Mouse (Mus musculus) telencephalon, adult 2 months (tissue): ENCODE results near the gene Epha10.

Experiments used
- DNase-seq: peaks from one replicate; pipeline ENCODE4 v3.0.0-alpha.2; 2011; ENCODE audit warnings: low read depth, low spot score

The Epha10 gene

DNA sequence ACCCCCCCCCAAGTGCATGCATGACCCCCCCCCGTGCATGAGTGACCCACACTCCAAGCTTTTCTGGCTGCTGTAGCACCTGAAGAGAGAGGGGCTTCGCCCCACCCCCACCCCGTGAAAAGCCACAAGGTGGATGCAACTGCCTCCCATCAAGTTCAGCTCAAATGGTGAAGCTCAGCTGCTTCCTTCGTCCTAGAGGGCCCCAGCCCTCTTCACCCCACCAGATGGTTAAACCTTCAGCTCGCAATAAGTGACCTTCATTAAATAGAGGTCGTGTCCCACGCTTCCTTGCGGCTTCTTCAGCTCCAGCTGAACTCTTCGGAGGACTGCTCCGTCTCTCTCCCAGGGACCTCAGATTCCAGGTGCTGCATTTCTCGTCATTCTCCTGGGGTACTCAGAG is at the start of gene Epha10:
Gene Epha10 (plus strand): TSS at position 301 of the 400 bp plus-strand sequence.
- no peak for DNase-seq

DNA sequence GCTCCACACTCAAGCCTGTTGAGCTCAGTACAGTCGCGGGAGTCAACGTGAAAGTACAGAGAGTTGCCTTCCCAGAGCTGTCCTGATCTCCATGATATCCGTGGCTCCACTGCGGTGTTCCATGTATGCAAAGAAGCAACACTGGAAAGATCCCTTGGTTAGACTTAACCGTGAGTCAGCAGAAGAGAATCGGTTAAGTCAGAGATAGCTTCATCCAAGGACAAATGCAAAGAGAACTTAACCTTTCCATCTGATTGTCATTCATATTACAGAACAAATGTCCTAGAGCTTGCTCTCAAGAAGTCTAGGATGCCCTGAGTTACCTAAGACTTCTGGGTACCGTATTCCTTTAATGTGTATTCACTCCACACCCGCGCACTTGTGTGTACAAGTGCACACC is 47.9 kb upstream of the Epha10 start:
- DNase-seq = no peak

DNA sequence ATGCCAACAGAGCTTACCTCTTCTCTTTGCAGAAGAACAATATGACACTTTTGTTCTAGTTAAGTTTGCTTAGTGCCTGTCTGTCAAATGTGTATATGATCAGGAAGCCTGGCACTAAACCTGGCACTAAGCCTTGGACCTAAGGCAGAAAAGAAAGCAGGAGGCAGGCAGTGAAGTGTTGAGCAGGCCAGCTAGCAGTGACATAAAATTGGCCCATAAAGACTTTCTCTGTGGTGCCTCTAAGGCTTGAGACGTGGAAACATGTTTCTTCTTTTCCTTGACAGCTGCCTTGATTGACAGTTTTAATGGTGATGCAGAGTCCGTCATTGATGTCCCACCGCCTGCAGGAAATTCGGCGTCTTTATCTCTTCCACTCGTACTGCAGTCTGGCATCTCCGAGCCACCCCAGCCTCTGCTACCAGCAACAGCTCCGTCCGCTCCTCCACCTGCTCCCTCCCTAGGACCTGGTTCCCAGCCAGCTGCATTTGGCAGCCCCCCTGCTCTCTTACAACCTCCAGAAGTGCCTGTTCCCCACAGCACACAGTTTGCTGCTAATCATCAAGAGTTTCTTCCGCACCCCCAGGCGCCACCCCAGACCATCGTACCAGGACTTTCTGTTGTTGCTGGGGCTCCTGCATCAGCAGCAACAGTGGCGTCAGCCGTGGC is 42.5 kb upstream of the Epha10 start:
- DNase-seq = no peak

DNA sequence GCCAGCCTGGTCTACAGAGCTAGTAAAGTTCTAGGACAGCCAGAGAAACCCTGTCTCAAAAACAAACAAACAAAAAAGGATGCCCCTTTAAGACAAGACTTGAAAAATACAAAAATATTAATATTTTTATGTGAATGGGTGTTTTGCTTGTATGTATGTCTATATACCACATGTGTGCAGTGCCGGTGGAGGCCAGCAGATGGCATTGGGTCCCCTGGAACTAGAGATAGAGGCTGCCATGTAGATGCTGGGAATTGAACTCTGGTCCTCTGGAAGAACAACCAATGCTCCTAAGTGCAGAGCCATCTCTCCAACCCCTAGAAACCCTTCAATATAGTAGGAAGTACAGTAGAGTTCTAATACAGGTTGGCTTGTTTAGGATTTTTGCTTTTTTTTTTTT is 39.7 kb upstream of the Epha10 start:
- no peak for DNase-seq

DNA sequence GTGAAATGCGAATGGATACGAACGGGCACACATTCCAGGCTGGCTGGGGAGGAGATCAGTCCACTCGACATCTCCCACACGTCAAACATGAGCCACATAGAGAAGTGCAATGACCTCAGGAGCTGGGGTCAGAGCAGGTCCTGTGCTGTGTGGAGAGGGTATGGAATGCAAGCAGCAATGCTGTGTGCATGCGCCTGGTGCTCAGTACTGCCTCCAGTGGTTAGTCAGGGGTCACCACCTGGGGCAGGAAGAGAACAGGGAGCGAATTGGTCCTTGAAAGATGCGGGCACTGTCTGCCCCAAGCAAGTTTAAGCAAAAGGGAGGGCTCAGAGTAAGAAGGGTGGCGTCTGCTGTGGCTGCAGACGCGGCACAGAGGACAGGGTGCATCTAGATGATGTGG is 37.2 kb upstream of the Epha10 start:
- DNase-seq = no peak

DNA sequence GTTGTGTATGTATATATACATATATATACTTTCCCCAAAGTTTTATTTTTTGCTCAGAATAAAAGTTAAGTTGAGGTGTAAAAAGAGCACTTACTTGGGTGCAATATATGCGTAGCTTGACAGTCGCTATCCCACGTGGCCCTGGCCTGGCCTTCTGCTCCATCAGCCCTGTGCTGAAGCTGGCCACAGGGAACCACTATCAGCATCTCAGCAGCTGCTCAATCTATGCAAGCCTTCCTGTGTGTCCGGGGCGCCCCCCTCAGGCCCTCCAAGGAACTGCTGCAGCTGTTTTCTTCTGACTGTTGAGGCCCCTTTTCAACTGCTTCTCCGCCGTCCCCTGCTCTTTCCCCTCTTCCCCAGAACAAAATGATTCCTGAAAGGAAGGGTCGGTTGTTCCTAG is 33.1 kb upstream of the Epha10 start:
- DNase-seq = no peak

DNA sequence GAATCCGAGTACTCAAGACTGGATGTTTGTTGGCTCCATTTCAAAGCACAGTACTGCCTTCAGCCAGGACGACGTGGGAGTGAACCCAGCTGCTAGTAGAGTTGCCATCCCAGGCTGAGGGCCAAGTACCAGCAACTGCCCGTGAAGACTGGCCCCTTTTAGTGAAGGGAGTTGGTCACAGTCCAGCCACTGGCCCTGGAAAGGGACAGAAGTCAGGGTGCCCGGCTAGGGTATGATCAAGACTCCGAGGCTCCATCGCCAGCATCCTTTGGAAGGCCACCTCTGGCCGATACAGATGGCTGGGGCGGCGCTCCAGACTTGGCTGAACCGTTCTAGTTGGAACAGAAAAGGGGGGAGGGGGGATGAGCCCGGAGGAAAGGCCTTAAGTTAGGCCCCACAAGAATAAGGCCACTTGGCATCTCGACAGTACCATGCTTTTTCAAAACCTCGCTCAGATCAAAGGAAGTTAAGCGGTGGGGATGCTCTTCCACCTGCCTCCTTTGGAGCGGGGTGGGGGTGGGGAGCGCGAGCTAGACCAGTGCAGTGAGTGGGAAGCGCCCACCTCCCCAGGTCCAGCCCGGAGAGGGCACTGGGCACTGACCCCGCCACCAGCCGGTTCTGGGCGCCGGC is 31.0 kb upstream of the Epha10 start:
- peak; percentile 79 for DNase-seq

DNA sequence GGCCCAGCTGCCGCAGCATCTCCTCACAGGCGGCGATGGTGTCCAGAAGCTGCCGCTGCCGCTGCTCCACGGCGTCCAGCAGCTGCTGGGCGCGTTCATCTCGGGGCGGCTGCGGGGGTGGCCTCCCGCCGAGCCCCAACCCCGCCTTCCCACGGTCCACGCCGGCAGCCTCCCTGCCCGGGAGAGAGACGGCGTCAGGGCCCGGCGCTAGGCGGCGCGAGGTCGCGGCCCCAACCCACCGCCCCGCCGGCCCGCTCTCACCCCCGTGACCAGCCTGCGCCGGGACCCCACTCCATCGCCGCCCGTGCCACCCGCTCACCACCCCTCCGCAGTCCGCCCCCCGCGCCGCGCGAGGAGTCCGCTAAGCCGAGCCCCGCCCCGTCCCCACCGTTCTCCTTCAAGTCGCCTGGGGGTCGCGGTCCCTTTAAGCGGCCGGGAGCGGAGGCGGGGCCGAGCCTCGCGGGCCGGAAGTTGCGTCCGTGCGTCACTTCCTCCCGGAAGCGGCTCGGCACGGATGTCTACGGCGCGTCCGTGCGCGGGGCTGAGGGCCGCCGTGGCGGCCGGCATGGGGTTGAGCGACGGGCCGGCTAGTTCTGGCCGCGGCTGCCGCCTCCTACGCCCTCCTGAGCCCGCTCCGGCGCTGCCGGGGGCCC is 30.3 kb upstream of the Epha10 start, which contains the start of gene Yrdc:
Gene Yrdc (plus strand): TSS at position 419 of the 653 bp plus-strand sequence.
- peak; percentile 88 for DNase-seq

DNA sequence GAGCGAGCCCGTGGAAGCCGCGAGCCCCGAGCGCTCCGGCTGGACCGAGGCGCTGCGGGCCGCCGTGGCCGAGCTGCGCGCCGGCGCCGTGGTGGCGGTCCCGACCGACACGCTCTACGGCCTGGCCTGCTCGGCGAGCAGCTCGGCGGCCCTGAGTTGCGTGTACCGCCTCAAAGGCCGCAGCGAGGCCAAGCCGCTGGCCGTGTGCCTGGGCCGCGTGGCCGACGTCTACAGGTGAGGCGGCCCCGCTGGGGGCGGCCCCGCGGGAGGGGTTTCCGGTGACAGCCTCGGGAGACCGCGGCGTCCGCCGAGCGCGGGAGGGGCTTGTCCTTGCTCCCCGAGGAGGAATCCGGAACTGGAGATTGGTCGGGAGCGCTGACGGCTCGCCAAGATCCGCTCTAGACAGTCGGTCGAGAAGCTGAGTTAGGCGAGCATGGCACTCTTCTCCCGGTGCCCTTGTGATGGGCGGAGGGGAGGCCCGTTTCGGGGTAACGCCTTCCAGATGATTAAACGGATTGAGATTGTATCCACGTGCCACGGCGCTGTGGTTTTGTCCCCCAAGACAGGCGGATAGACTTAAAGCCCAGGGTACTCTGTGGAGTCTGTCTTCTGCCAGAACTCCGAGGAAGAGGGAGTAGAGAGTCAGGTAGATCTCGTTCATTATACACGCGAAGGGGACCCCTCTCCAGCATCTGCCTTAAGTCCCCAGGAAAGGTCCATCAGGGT is 29.6 kb upstream of the Epha10 start, which contains the start of gene 1110065P20Rik:
Gene 1110065P20Rik (minus strand): TSS at position 264 of the 726 bp plus-strand sequence.
- no peak for DNase-seq

DNA sequence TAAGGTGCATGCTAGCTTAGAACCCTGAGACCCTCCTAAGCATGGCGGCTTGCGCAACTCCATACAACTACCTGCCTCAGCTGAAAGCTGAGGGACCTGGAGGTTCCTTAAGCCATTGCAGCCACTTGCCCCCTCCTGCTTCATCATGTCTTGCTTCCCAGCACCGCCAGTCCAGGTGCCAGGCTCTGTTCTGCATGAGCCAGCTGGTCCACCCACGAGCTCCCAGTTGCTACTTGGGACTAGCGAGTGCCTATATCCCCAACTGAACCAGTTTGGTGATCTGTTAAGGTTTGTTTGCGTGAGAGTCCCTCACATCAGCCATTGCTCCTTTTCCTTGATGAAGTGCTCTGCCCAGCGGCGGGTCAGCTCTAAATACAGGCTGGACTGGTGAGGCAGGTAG is 24.4 kb upstream of the Epha10 start:
- no peak for DNase-seq

DNA sequence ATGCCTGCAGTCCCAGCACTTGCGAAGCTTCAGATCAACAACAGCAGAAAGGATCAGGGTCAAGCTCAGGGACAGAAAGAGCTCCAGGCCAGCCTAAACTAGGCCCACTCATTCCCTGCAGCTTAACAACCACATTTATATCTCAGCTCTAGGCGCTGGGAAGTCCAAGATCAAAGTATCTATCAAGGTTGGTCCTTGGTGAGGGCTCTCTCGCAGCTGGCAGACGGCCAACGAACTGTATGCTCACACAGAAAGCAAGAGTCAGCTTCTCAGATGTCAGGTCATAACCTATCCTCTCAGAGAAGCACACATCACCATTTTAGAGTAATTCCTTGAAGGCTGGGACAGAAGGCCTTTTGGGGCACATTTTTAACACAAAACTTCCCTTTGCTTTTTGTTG is 22.3 kb upstream of the Epha10 start:
- DNase-seq = no peak

DNA sequence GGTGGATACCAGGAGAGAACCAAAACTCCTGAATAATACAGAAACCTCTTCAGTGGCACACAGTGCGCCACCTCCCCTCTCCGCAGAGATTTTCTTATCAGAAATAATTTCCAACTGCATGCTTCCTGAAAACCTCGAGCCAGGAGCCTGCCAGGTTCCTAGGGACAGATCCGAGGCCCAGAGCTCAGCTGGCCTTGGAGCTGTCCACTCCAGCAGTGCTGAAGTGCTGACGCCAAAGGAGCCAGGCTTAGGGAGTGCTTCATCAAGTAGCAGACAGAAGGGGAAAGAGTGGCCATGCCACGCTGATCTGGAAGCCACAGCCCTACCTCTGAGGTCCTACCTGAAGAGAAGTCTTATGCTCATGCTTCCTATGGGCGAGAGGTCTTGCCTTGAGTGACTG is 20.3 kb upstream of the Epha10 start:
- no peak for DNase-seq

DNA sequence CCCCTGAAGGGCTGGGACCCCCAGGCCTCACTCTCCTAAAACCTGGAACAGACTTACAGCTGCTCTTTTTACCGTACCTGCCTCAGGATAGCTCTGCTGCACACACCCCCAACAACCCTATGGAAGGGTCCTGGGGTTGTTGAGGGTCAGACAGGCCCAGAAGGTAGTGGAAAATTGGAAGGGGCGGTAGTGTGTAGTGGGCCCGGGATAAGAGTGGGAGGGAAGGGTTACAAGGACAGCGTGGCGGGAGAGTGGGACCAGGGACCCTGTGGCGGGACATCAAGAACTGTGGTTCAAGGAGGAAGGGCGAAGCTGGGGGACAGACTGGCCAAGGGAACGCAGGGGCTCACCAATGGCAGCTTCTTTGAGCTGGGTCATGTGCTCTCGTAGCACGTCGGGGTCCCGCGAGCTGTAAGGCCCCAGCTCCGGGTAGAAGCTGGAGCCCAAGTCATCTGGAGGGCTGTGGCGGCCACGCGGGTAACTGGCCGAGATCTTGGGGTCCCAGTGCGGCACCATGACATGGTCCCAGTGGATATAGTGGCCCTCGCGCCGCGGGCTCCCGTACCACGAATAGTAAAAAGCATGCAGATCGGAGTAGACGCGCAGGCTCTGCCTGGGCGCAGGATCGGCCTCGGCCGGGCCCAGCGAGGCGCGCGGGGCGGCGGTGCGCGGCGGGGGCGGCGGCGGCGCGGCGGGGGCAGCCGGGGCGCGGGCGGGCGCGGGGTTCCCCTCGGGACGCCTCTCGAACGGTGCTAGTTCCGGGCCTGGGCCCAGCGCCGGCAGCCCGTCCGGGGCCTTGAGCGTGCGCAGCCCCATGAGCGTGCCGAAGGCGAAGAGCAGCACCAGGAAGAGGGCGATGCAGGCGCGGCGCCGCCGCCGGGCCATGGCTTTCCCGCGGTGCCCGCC is 19.2 kb upstream of the Epha10 start, which contains the start of gene Maneal:
Gene Maneal (minus strand): TSS at position 889 of the 906 bp plus-strand sequence.
- DNase-seq = no peak

DNA sequence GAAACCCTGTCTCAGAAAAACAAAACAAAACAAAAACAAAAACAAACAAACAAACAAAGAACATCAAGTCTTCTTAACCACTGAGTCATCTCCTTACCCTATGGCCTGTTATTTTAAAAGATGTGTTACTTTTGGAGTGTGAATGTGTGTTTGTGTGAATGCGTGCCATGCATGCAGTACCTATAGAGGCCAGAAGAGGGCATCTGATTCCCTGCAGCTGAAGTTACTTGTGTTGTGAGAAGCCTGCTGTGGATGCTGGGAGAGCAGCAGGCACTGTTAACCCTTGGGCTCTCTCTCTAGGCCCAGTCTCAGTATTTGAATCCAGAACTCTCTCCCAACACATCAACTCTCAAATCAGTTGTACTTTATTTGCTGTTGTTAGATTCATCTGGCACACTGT is 8.0 kb upstream of the Epha10 start:
- no peak for DNase-seq

DNA sequence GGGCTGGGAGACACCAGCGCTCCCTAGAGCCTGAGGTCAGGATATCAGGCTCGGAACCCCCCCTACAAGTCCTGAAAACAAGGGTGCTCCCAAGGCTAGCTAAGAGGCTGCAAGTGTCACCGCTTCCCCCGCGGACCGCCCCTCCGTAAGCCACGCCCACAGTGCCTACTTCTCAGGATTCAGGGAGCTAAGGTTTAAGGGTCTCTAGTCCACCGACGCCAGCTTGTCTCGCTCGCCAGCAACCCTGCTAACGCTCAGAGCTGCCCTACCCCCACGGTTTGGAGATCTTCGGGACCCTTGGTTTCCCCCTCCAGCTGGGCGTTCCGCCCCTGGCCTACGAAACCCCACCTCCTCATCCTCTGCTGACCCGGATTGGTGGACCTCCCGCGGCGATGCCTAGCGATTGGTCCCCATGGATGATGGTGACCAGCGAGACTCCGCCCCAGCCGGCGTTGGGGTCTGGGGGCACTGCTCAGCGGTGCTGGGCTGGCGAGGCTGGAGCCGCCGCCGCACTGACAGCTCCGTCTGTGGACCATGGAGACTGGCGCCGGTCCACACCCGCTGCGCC is 726 bp downstream of the Epha10 start:
- DNase-seq = peak; percentile 77

DNA sequence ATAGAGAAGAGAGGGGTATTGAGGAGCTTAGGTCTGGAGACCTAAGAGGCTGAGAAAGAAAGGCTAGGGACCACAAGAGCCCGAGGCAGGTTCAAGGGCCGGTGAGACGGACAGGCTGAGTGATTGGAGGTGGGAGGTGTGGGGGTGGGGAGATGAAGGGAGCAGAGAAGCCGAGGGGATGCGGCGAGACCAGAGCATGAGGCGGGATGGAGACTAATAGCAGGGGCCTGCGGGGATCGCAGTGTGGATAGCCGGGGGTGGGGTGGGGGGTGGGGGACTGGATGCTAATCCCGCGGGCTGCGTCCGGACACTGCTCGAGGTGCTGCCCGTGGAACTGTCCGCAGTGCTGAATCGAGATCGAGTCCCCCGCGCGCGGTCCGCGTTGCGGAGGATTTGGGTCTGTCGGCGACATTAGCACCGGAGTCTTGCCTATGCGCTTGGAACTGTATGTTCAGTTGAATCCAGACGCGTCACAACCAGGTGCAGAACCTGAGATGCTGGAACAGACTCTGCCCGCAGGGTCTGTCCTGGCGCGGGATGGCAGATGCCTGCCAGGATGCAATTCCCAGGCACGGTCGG is 1.5 kb downstream of the Epha10 start:
- DNase-seq = no peak

DNA sequence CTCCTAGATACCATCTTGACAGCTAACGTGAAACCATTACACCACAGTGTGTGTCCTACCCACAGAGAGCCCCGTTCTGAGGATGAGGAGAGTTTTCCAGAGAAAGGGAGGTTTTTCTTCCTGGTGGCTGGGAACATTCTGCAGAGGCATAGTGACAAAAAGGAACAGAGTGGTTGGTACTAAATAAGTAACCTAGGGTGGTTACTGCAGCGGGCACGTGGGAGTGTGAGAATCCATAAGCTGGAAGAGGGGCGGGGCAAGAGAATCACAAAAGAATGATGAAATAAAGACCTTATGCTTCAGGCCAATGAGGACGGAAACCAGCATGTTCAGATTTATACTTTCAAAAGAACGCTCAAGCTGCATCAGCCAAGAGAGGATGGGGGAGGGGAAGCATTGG is 8.0 kb downstream of the Epha10 start:
- DNase-seq = no peak

DNA sequence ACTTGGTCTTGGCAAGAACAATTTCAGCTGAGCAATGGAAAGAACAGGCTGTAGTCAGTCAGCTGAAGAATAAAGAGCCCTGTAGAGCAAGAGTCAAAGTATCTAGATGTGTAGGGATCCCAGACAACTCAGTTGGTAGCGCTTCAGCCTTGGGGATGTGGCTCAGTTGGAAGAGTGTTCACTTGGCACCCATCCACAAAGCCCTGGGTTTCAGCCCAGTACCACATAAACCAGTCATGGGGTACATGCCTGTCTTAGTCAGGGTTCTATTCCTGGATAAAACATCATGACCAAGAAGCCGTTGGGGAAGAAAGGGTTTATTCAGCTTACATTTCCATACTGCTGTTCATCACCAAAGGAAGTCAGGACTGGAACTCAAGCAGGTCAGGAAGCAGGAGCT is 9.2 kb downstream of the Epha10 start:
- DNase-seq = no peak

DNA sequence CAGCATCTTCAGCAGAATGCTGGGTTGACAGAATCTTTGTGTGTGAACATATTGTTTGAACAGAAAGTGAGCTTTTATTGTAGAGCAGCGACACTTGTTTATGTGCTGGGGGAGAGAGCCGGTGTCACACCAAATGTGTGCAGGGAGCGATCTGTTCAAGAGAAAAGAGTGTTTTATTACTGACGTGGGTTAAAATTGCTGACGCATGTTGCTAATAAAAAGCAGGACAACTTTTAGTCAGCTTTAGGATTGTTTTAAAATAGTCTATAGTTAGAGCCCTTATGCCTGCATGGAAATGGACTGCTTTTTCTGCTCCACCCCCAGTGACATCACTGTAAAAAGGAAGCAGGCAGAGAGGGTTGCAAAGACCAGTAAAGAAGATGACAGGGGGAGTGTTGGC is 10.1 kb downstream of the Epha10 start:
- peak; percentile 73 for DNase-seq

DNA sequence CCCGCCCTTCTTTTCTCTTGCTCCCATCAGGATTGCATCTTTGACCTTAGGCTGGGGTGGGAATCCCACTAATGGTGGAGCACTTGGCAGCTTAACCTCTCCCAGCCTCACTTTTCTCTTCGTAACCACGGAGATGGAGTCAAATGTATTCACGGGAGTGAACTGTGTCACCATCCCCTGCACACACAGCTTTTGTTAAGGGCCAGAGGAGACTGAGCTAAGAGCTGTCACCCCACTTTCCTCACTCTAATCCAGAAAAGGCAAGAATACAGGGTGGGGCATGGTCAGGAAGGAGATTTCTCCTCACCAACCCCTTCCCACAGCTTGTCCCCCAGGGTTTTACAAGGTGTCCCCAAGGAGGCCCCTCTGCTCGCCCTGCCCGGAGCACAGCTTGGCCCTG is 13.1 kb downstream of the Epha10 start:
- no peak for DNase-seq
